Mouse (Mus musculus): ENCODE results near the gene Pex14. TPM values are rescaled to one million over a fixed set of nuclear protein-coding genes. Genes with fewer than 3 reads are reported as not detected.
A peak's percentile ranks its signal among the peaks of the same experiment; 100 is the strongest.

Pex14 gene
- polyA plus RNA-seq, 1 experiment from 2014 or later: 42.9 TPM

- 73% methylated on average over 6 of the region's 6 CpGs for WGBS
- H3K27ac ChIP-seq (replicated peaks): no peak overlapping the region
- TF ChIP-seq EP300 (optimal IDR thresholded peaks at IDR 0.05): no peak
- no peak for TF ChIP-seq CTCF (IDR thresholded peaks at IDR 0.05; ENCODE audit: low read depth)
- H3K4me2 ChIP-seq (replicated peaks; ENCODE audit: low read depth): no peak overlapping the region
- H3K4me3 ChIP-seq (ENCODE audit: low read depth, low read length): no peak overlapping the region
- no peak overlapping the region for H3K9ac ChIP-seq (ENCODE audit: low read length)
- H3K4me1 ChIP-seq (replicated peaks; ENCODE audit: control insufficient read depth, insufficient read depth): 0 out of 2 replicates have a peak, but pooled peaks cover 2% of the 10 kb centered on the region
- no peaks in the 10 kb centered on the region for H3K27me3 ChIP-seq (ENCODE audit: control insufficient read depth, insufficient read depth, low read length)
- DNase-seq (ENCODE audit: low spot score): no peak
- H3K36me3 ChIP-seq (ENCODE audit: control insufficient read depth, insufficient read depth, low read length): peaks cover 7% of the 10 kb centered on the region; the same call in 1 of the 2 replicates
- no peak for ATAC-seq (ENCODE audit: low FRiP score, low TSS enrichment)
- H3K9me3 ChIP-seq (ENCODE audit: control insufficient read depth, low read length): no peaks in the 10 kb centered on the region
Observed at GRCm38 (mm10) chr4:149079629-149080028, 20.0 kb downstream of the Pex14 start.

DNA sequence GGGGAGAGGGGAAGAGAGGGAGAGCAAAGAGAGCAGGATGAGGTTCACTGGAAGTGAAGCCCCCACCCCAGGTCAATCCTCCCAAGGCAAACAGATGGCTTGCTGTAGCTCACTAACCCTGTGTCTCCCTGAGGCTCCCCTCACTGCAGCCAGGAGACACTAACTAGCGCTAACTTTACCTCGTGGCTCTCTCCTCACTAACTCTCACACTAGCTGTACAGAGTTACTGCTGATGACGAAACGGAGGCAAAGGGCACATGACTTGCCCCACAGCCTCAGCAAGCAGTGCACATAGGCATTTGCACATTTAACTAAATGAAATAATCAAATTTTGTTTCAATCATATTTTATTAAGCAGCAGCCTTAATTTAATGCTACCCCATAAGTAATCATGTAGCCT, 21.4 kb downstream of the Pex14 start:
- Histone ChIP-seq H3K9ac (ENCODE audit: low read length) (no peak overlapping the region), H3K4me2 (replicated peaks; ENCODE audit: low read depth) (no peak overlapping the region), H3K36me3 (ENCODE audit: control insufficient read depth, insufficient read depth, low read length) (peaks cover 7% of the 10 kb centered on the region; the same call in 1 of the 2 replicates), H3K9me3 (ENCODE audit: control insufficient read depth, low read length) (no peaks in the 10 kb centered on the region), H3K4me3 (ENCODE audit: low read depth, low read length) (no peak overlapping the region), H3K27ac (replicated peaks) (no peak overlapping the region), H3K27me3 (ENCODE audit: control insufficient read depth, insufficient read depth, low read length) (no peaks in the 10 kb centered on the region), H3K4me1 (replicated peaks; ENCODE audit: control insufficient read depth, insufficient read depth) (0 out of 2 replicates have a peak, but pooled peaks cover 2% of the 10 kb centered on the region)
- 57% methylated on average over 4 of the region's 4 CpGs for WGBS
- ATAC-seq (ENCODE audit: low FRiP score, low TSS enrichment): no peak
- TF ChIP-seq CTCF (IDR thresholded peaks at IDR 0.05; ENCODE audit: low read depth) (no peak), EP300 (optimal IDR thresholded peaks at IDR 0.05) (no peak)
- no peak for DNase-seq (ENCODE audit: low spot score)

DNA sequence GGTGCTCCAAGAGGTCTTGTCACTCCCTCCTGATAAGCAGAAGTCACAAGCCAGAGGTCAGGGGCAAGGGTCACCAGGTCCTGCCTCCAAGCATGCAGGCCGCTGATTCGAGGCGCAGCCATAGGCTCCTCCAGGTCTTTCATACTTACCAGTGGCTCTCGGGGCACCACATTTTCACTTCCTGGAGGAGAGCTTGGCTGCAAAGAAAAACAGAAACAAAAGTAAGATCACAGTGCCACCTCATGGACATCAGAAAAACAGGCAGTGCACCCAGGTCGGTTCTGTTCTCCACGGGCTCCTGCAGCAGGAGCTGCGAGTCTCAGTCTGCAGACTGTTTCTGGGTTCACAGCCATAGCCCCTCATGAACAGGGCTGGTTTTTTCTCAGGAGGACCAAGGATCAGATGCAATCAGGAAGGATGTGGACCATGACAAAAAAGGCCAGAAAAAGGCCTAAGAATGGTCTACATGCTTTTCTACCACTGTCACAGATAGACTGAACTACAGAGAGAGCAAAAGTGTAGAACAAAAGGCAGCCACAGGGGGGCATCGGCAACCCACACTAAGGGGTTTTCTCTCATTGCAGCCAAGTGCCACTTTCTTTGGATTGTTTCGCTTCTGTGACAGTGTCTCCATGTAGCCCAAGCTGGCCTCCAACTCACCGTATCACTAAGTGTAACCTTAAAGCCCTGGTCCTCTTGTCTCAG, 23.7 kb downstream of the Pex14 start:
- no peaks in the 10 kb centered on the region for H3K4me1 ChIP-seq (replicated peaks; ENCODE audit: control insufficient read depth, insufficient read depth)
- H3K27ac ChIP-seq (replicated peaks): peak overlapping the region; percentile 85
- no peaks in the 10 kb centered on the region for H3K27me3 ChIP-seq (ENCODE audit: control insufficient read depth, insufficient read depth, low read length)
- no peak overlapping the region for H3K9ac ChIP-seq (ENCODE audit: low read length)
- H3K4me3 ChIP-seq (ENCODE audit: low read depth, low read length): no peak overlapping the region
- peaks cover 7% of the 10 kb centered on the region; the same call in 1 of the 2 replicates for H3K36me3 ChIP-seq (ENCODE audit: control insufficient read depth, insufficient read depth, low read length)
- peak; percentile 83 for ATAC-seq (ENCODE audit: low FRiP score, low TSS enrichment)
- peak overlapping the region; percentile 27 for H3K4me2 ChIP-seq (replicated peaks; ENCODE audit: low read depth)
- TF ChIP-seq EP300 (optimal IDR thresholded peaks at IDR 0.05): no peak
- TF ChIP-seq CTCF (IDR thresholded peaks at IDR 0.05; ENCODE audit: low read depth): peak; percentile 71
- WGBS: 19% methylated on average over 10 of the region's 10 CpGs
- peak; percentile 73 for DNase-seq (ENCODE audit: low spot score)
- no peaks in the 10 kb centered on the region for H3K9me3 ChIP-seq (ENCODE audit: control insufficient read depth, low read length)

DNA sequence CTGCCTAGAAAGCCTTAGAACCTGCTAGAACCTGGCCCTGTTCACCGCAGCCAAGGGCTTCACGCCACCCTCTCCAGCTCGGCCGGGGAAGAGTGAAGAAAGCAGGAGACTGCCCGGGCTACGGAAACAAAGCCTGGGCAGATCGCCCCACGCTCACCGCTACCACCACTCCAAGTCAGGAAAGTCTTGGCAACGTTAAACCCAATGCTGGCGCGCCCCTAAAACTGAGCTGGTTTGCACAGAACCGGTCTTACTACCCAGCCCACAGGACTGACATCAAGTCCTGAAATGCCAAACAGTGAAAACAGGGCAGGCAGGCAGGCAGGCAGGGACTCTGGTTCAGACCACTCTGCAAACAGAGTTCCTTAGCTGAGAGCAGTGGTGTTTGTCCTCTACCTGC, 24.6 kb downstream of the Pex14 start:
- peak; percentile 24; the same call in 1 of the 2 replicates for ATAC-seq (ENCODE audit: low FRiP score, low TSS enrichment)
- H3K9ac ChIP-seq (ENCODE audit: low read length): no peak overlapping the region

DNA sequence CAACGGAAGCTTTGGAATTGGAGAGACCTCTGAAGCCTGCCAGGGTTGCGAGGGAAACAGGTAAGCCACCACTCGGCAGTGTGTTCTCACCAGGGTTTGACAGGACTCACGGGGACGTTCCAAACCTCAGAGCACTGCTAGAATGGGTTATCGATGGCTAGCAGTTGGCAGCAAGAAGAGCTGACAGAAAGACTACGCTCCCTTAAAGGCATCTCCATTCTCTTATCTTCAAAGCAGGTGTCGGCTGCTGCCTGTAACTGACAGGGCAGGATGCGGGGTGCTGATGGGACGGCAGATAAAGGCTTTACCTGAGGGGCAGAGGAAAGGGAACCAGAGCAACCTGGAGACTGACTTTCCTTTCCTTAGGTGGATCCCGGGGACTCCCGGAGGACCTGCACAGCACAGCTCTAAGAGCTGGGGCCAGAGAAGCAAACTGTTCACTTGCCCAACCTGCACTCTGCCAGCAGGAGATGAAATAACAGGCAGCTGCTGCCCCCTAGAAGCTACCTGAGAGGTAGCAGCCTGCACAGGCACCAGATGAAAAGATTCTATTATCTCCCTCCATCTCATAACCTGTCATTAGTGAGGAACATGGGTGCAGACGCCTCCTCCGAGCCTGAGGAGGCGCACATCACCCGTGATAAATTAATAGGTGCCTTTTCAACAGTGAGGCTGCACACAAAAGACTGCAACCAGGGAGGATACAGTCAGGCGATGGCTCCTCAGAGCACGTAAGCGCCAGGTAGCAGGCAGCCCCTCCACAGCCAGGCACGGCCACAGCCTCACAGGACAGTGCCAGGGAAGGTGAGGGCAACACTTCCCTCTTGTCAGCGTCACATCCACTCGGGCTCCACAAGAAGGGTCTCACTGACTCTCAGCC, 32.8 kb downstream of the Pex14 start:
- ATAC-seq (ENCODE audit: low FRiP score, low TSS enrichment): peak; percentile 33; the same call in 1 of the 2 replicates
- Histone ChIP-seq H3K4me1 (replicated peaks; ENCODE audit: control insufficient read depth, insufficient read depth) (no peaks in the 10 kb centered on the region), H3K27ac (replicated peaks) (no peak overlapping the region), H3K9me3 (ENCODE audit: control insufficient read depth, low read length) (no peaks in the 10 kb centered on the region), H3K27me3 (ENCODE audit: control insufficient read depth, insufficient read depth, low read length) (no peaks in the 10 kb centered on the region), H3K36me3 (ENCODE audit: control insufficient read depth, insufficient read depth, low read length) (no peaks in the 10 kb centered on the region), H3K9ac (ENCODE audit: low read length) (no peak overlapping the region), H3K4me3 (ENCODE audit: low read depth, low read length) (no peak overlapping the region), H3K4me2 (replicated peaks; ENCODE audit: low read depth) (no peak overlapping the region)
- no peak for DNase-seq (ENCODE audit: low spot score)
- WGBS: 77% methylated on average over 22 of the region's 22 CpGs
- peak; percentile 70 for TF ChIP-seq CTCF (IDR thresholded peaks at IDR 0.05; ENCODE audit: low read depth)
- TF ChIP-seq EP300 (optimal IDR thresholded peaks at IDR 0.05): no peak

More for the DNA sequence above, 24.6 kb downstream of the Pex14 start:
- Histone ChIP-seq H3K27me3 (ENCODE audit: control insufficient read depth, insufficient read depth, low read length) (no peaks in the 10 kb centered on the region), H3K4me1 (replicated peaks; ENCODE audit: control insufficient read depth, insufficient read depth) (no peaks in the 10 kb centered on the region), H3K4me2 (replicated peaks; ENCODE audit: low read depth) (peak overlapping the region; percentile 27; the same call in 1 of the 2 replicates), H3K4me3 (ENCODE audit: low read depth, low read length) (no peak overlapping the region), H3K27ac (replicated peaks) (peak overlapping the region; percentile 85), H3K36me3 (ENCODE audit: control insufficient read depth, insufficient read depth, low read length) (peaks cover 7% of the 10 kb centered on the region; the same call in 1 of the 2 replicates), H3K9me3 (ENCODE audit: control insufficient read depth, low read length) (no peaks in the 10 kb centered on the region)
- 60% methylated on average over 13 of the region's 13 CpGs for WGBS
- peak; percentile 52 for DNase-seq (ENCODE audit: low spot score)
- TF ChIP-seq CTCF (IDR thresholded peaks at IDR 0.05; ENCODE audit: low read depth): no peak
- TF ChIP-seq EP300 (optimal IDR thresholded peaks at IDR 0.05): no peak

All from stomach, postnatal 0 days (tissue).